Mouse (Mus musculus) forebrain, embryonic 14.5 days (tissue): ENCODE measurements around the gene Pnkp. TPM values are rescaled to one million over a fixed set of nuclear protein-coding genes. Genes with fewer than 3 reads are reported as not detected.
A peak's percentile ranks its signal among the peaks of the same experiment; 100 is the strongest.

Experiments used
- ATAC-seq: fragments of 200-750 bp; cut with Nextera tagmentation; 2 replicates; pipeline ENCODE4 v1.8.0; 2017; ENCODE audit warnings: mild to moderate bottlenecking, moderate library complexity
- DNase-seq: peaks from one replicate; pipeline ENCODE4 v3.0.0-alpha.2; 2015; ENCODE audit warnings: low spot score
- H3K27ac ChIP-seq: fragments of 300-500 bp; sonication (generic); 2 replicates; pipeline ENCODE4 v1.5.1; 2014; ENCODE audit warnings: low read depth, mild to moderate bottlenecking, control low read depth, low read length, moderate library complexity
- H3K27me3 ChIP-seq: fragments of 300-500 bp; sonication (generic); replicated peaks from 2 replicates; pipeline ENCODE4 v1.6.1; 2014; ENCODE audit warnings: low read length, control low read depth, mixed read lengths; ENCODE audit not compliant: control insufficient read depth, insufficient read depth
- H3K36me3 ChIP-seq: fragments of 300-500 bp; sonication (generic); 2 replicates; pipeline ENCODE4 v1.6.1; 2014; ENCODE audit warnings: low read length, control low read depth; ENCODE audit not compliant: control insufficient read depth, insufficient read depth
- H3K4me1 ChIP-seq: fragments of 300-500 bp; sonication (generic); 2 replicates; pipeline ENCODE4 v1.6.1; 2014; ENCODE audit warnings: antibody characterized with exemption, low read length, control low read depth; ENCODE audit not compliant: control insufficient read depth, insufficient read depth
- H3K4me2 ChIP-seq: fragments of 300-500 bp; sonication (generic); 2 replicates; pipeline ENCODE4 v1.6.1; 2014; ENCODE audit warnings: mild to moderate bottlenecking, control low read depth, low read length
- H3K4me3 ChIP-seq: fragments of 300-500 bp; sonication (generic); 2 replicates; pipeline ENCODE4 v1.5.1; 2014; ENCODE audit warnings: low read depth, low read length, control low read depth
- H3K9ac ChIP-seq: fragments of 300-500 bp; sonication (generic); 2 replicates; pipeline ENCODE4 v1.6.1; 2014; ENCODE audit warnings: mild to moderate bottlenecking, low read length, control low read depth, moderate library complexity
- H3K9me3 ChIP-seq: fragments of 300-500 bp; sonication (generic); replicated peaks from 2 replicates; pipeline ENCODE4 v1.6.1; 2016; ENCODE audit warnings: low read length, control low read depth, mixed read lengths; ENCODE audit not compliant: control insufficient read depth
- WGBS: fragments of 180-500 bp; shearing (Covaris S2); extraction: QIAGEN DNeasy Blood & Tissue Kit; methylation state at CpG from one replicate; pipeline ENCODE4 v1.1.7; 2014; 5-methylcytosine and 5-hydroxymethylcytosine counted together
- polyA plus RNA-seq: library from polyadenylated mRNA; unstranded; fragments of >200 nt; fragmentation: Nextera tagmentation; extraction: Ambion mirVana; gene quantifications from 2 replicates; pipeline ENCODE4 v1.2.1, GENCODE M21; 2014

Gene Pnkp
- polyA plus RNA-seq, 1 experiment from 2014 or later: 31.7 TPM

GRCm38 (mm10) chr7:44836423-44837053, 20.4 kb upstream of the Pnkp start:
- Histone ChIP-seq H3K9me3 (no peaks in the 10 kb centered on the region), H3K36me3 (peaks cover 27% of the 10 kb centered on the region), H3K9ac (no peak overlapping the region), H3K4me1 (peaks cover 8% of the 10 kb centered on the region; the same call in 1 of the 2 replicates), H3K27ac (no peak overlapping the region), H3K27me3 (peaks cover 21% of the 10 kb centered on the region; the same call in 1 of the 2 replicates), H3K4me2 (no peak overlapping the region), H3K4me3 (no peak overlapping the region)
- ATAC-seq: no peak
- no peak for DNase-seq
- 84% methylated on average over 9 of the region's 9 CpGs for WGBS

GRCm38 (mm10) chr7:44838073-44838472, 18.9 kb upstream of the Pnkp start:
- DNase-seq: no peak
- Histone ChIP-seq H3K36me3 (peaks cover 30% of the 10 kb centered on the region), H3K27me3 (peaks cover 21% of the 10 kb centered on the region; the same call in 1 of the 2 replicates), H3K4me1 (peaks cover 8% of the 10 kb centered on the region; the same call in 1 of the 2 replicates), H3K27ac (no peak overlapping the region), H3K9ac (no peak overlapping the region), H3K4me2 (no peak overlapping the region), H3K9me3 (no peaks in the 10 kb centered on the region), H3K4me3 (no peak overlapping the region)
- WGBS: 85% methylated on average over 6 of the region's 6 CpGs
- no peak for ATAC-seq

GRCm38 (mm10) chr7:44839171-44839490, 17.8 kb upstream of the Pnkp start:
- ATAC-seq (no peak), DNase-seq (no peak)
- Histone ChIP-seq H3K27me3 (peaks cover 21% of the 10 kb centered on the region; the same call in 1 of the 2 replicates), H3K4me1 (peaks cover 8% of the 10 kb centered on the region; the same call in 1 of the 2 replicates), H3K4me3 (peak overlapping the region; percentile 26), H3K4me2 (peak overlapping the region; percentile 52), H3K36me3 (peaks cover 40% of the 10 kb centered on the region), H3K27ac (no peak overlapping the region), H3K9me3 (no peaks in the 10 kb centered on the region), H3K9ac (peak overlapping the region; percentile 60)
- WGBS: 30% methylated on average over 11 of the region's 11 CpGs

- Histone ChIP-seq H3K9ac (peak overlapping the region; percentile 60), H3K4me2 (peak overlapping the region; percentile 52), H3K27ac (no peak overlapping the region), H3K36me3 (peaks cover 45% of the 10 kb centered on the region), H3K4me3 (peak overlapping the region; percentile 26), H3K9me3 (no peaks in the 10 kb centered on the region), H3K27me3 (peaks cover 21% of the 10 kb centered on the region; the same call in 1 of the 2 replicates), H3K4me1 (peaks cover 8% of the 10 kb centered on the region; the same call in 1 of the 2 replicates)
- DNase-seq: peak; percentile 75
- WGBS: 1% methylated on average over 57 of the region's 58 CpGs
- ATAC-seq: peak; percentile 68
Observed at GRCm38 (mm10) chr7:44839491-44840191, 17.3 kb upstream of the Pnkp start.

- DNase-seq (no peak), ATAC-seq (no peak)
- 55% methylated on average over 14 of the region's 14 CpGs for WGBS
- Histone ChIP-seq H3K9ac (no peak overlapping the region), H3K27me3 (peaks cover 21% of the 10 kb centered on the region; the same call in 1 of the 2 replicates), H3K27ac (no peak overlapping the region), H3K9me3 (no peaks in the 10 kb centered on the region), H3K36me3 (peaks cover 53% of the 10 kb centered on the region), H3K4me2 (no peak overlapping the region), H3K4me3 (no peak overlapping the region), H3K4me1 (peaks cover 8% of the 10 kb centered on the region; the same call in 1 of the 2 replicates)
Observed at GRCm38 (mm10) chr7:44840426-44840825, 16.5 kb upstream of the Pnkp start.

GRCm38 (mm10) chr7:44841825-44842463, 15.0 kb upstream of the Pnkp start:
- Histone ChIP-seq H3K4me3 (no peak overlapping the region), H3K9ac (no peak overlapping the region), H3K27me3 (peaks cover 21% of the 10 kb centered on the region; the same call in 1 of the 2 replicates), H3K4me1 (peaks cover 8% of the 10 kb centered on the region; the same call in 1 of the 2 replicates), H3K4me2 (no peak overlapping the region), H3K9me3 (no peaks in the 10 kb centered on the region), H3K36me3 (peaks cover 64% of the 10 kb centered on the region), H3K27ac (no peak overlapping the region)
- DNase-seq (no peak), ATAC-seq (no peak)
- WGBS: 93% methylated on average over 8 of the region's 8 CpGs

GRCm38 (mm10) chr7:44845006-44845405, 11.9 kb upstream of the Pnkp start:
- H3K4me3 ChIP-seq: no peak overlapping the region
- no peak overlapping the region for H3K9ac ChIP-seq
- ATAC-seq (no peak), DNase-seq (no peak)
- H3K27ac ChIP-seq: no peak overlapping the region
- H3K27me3 ChIP-seq: peaks cover 10% of the 10 kb centered on the region; the same call in 1 of the 2 replicates
- H3K4me1 ChIP-seq: peaks cover 9% of the 10 kb centered on the region
- 95% methylated on average over 10 of the region's 10 CpGs for WGBS
- H3K9me3 ChIP-seq: no peaks in the 10 kb centered on the region
- H3K36me3 ChIP-seq: peaks cover 64% of the 10 kb centered on the region
- no peak overlapping the region for H3K4me2 ChIP-seq

GRCm38 (mm10) chr7:44846804-44847203, 10.1 kb upstream of the Pnkp start:
- WGBS: 94% methylated on average over 7 of the region's 7 CpGs
- H3K27ac ChIP-seq: no peak overlapping the region
- peaks cover 48% of the 10 kb centered on the region for H3K36me3 ChIP-seq
- DNase-seq (no peak), ATAC-seq (no peak)
- H3K9ac ChIP-seq: no peak overlapping the region
- no peaks in the 10 kb centered on the region for H3K27me3 ChIP-seq
- no peaks in the 10 kb centered on the region for H3K9me3 ChIP-seq
- no peak overlapping the region for H3K4me3 ChIP-seq
- H3K4me2 ChIP-seq: no peak overlapping the region
- peaks cover 16% of the 10 kb centered on the region for H3K4me1 ChIP-seq
